ENCODE assay signal across 9 mouse cellular contexts in the genomic region with DNA sequence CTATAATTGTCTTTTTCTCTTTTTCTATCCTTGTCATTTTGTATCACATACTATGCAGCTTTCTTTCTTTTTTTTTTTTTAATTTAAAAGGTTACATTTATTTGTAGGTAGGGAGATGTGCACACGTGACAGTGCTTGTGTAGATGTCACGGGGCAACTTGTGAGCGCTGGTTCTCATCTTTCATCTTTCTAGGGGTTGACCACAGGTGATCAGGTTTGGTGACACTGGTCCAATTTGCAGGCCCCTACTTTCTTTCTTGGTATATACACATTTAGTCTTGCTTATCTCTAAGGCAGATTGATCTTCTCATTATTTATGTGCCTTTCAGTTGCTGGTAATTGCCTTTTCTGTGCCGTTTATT. TPM values are rescaled to one million over a fixed set of nuclear protein-coding genes. Genes with fewer than 3 reads are reported as not detected.
DNase-seq lines count a peak whose midpoint lies in the region; ATAC-seq and TF ChIP-seq lines count a peak whose summit lies in the region.
"Had no signal": no experiment of that assay in that cellular context is flagged by ENCODE, and none has a peak within 500 bp of the region (broad histone marks: within the 10 kb centered on the region; RNA-seq: fewer than 3 reads in every experiment).

No protein-coding gene starts in this region.

- peak overlapping the region; percentile 99 for H3K27ac ChIP-seq in heart, postnatal 0 days (ENCODE audit: low read depth)
- no peak overlapping the region for H3K27ac ChIP-seq in cortical plate, adult 2 months (ENCODE audit: insufficient read depth, low read length)
- H3K27ac ChIP-seq in hindbrain, embryonic 15.5 days (replicated peaks), result peak overlapping the region; percentile 92; the same call in 1 of the 2 replicates
- no peak overlapping the region for H3K27ac ChIP-seq in midbrain, embryonic 13.5 days

- peaks cover 17% of the 10 kb centered on the region; the same call in 1 of the 2 replicates for H3K4me1 ChIP-seq in heart, postnatal 0 days (ENCODE audit: control insufficient read depth, insufficient read depth)
- no peaks in the 10 kb centered on the region for H3K4me1 ChIP-seq in cortical plate, adult 2 months (ENCODE audit: control insufficient read depth, insufficient read depth, low read length)
- peaks cover 18% of the 10 kb centered on the region for H3K4me1 ChIP-seq in hindbrain, embryonic 15.5 days (replicated peaks)
- peaks cover 11% of the 10 kb centered on the region for H3K4me1 ChIP-seq in midbrain, embryonic 13.5 days (replicated peaks)

- intact Hi-C loops in heart, postnatal 14 days (cut with DNase I), result no loop called here

- peak overlapping the region; percentile 80 for H3K4me3 ChIP-seq in heart, postnatal 0 days (ENCODE audit: low read depth, low read length)
- peak overlapping the region; percentile 50; the same call in 1 of the 2 replicates for H3K4me3 ChIP-seq in cortical plate, adult 2 months (ENCODE audit: insufficient read depth, low read length)
- peak overlapping the region; percentile 69; the same call in 1 of the 2 replicates for H3K4me3 ChIP-seq in hindbrain, embryonic 15.5 days
- peak overlapping the region; percentile 70 for H3K4me3 ChIP-seq in midbrain, embryonic 13.5 days (replicated peaks)

- H3K27me3 ChIP-seq in heart, postnatal 0 days (ENCODE audit: control insufficient read depth, insufficient read depth, low read length), result no peaks in the 10 kb centered on the region
- no peaks in the 10 kb centered on the region for H3K27me3 ChIP-seq in hindbrain, embryonic 15.5 days
- no peaks in the 10 kb centered on the region for H3K27me3 ChIP-seq in midbrain, embryonic 13.5 days

- H3K9me3 ChIP-seq in heart, postnatal 0 days (replicated peaks; ENCODE audit: control insufficient read depth, low read length), result no peaks in the 10 kb centered on the region
- no peaks in the 10 kb centered on the region for H3K9me3 ChIP-seq in hindbrain, embryonic 15.5 days
- no peaks in the 10 kb centered on the region for H3K9me3 ChIP-seq in midbrain, embryonic 13.5 days

- WGBS in heart, postnatal 0 days, result 71% methylated on average over 4 of the region's 4 CpGs
- WGBS in hindbrain, embryonic 15.5 days, result 93% methylated on average over 4 of the region's 4 CpGs
- WGBS in midbrain, embryonic 13.5 days, result 96% methylated on average over 4 of the region's 4 CpGs

- TF ChIP-seq EP300 in heart, postnatal 0 days (IDR thresholded peaks at IDR 0.05; ENCODE audit: low read depth), result no peak

- peaks cover 12% of the 10 kb centered on the region for H3K36me3 ChIP-seq in heart, postnatal 0 days (replicated peaks; ENCODE audit: control insufficient read depth, insufficient read depth, low read length)
- peaks cover 11% of the 10 kb centered on the region for H3K36me3 ChIP-seq in hindbrain, embryonic 15.5 days
- peaks cover 11% of the 10 kb centered on the region for H3K36me3 ChIP-seq in midbrain, embryonic 13.5 days

- DNase-seq in heart, postnatal 0 days (ENCODE audit: low spot score), result no peak
- DNase-seq in heart, postnatal 14 days, result no peak
- no peak for DNase-seq in right cerebral cortex, postnatal 10 days (ENCODE audit: low spot score in 2 of 2)
- DNase-seq in gastrocnemius, adult 18-20 months (ENCODE audit: low spot score), result no peak
- no peak for DNase-seq in T-cell, adult 2 months (ENCODE audit: low spot score)
- DNase-seq: thymus, postnatal 36 days had no signal

- TF ChIP-seq CTCF in heart, postnatal 0 days (IDR thresholded peaks at IDR 0.05; ENCODE audit: low read depth), result no peak
- no peak for TF ChIP-seq CTCF in cortical plate, adult 2 months (IDR thresholded peaks at IDR 0.05; ENCODE audit: extremely low read depth, insufficient read depth, low read length)

- H3K9ac ChIP-seq in heart, postnatal 0 days (replicated peaks; ENCODE audit: low read depth, low read length), result peak overlapping the region; percentile 28; the same call in 1 of the 2 replicates
- no peak overlapping the region for H3K9ac ChIP-seq in hindbrain, embryonic 15.5 days
- H3K9ac ChIP-seq in midbrain, embryonic 13.5 days (replicated peaks), result no peak overlapping the region

- TF ChIP-seq POLR2A in cortical plate, adult 2 months (IDR thresholded peaks at IDR 0.05; ENCODE audit: extremely low read depth, insufficient read depth, low read length), result no peak

- ATAC-seq in heart, postnatal 0 days (ENCODE audit: insufficient read depth, low read depth), result no peak
- no peak for ATAC-seq in hindbrain, embryonic 15.5 days (ENCODE audit: low FRiP score, low read depth)
- no peak for ATAC-seq in midbrain, embryonic 13.5 days

- peak overlapping the region; percentile 78 for H3K4me2 ChIP-seq in heart, postnatal 0 days (ENCODE audit: low read depth, low read length)
- H3K4me2 ChIP-seq in hindbrain, embryonic 15.5 days, result peak overlapping the region; percentile 58
- peak overlapping the region; percentile 62 for H3K4me2 ChIP-seq in midbrain, embryonic 13.5 days (replicated peaks)

RNA-seq across cellular contexts. Expression of a gene that starts 1.5 kb away (rescaled TPM):
- 412 and 435 TPM in 2 replicates for total RNA-seq in heart, postnatal 0 days (2014; rRNA removed; ENCODE audit: low replicate concordance)
- 328 and 338 TPM in 2 replicates for polyA plus RNA-seq in heart, postnatal 0 days (2015; fragmentation: Nextera tagmentation; extraction: Ambion mirVana)
- 1,000 to 10,000 TPM; 1,493 to 1,546 TPM for total RNA-seq in heart, postnatal 14 days (2021)
- polyA plus RNA-seq in cortical plate, adult 2 months (2012; rRNA removed), result 154 TPM in 2 replicates
- polyA plus RNA-seq in hindbrain, embryonic 15.5 days (2015; fragmentation: Nextera tagmentation; extraction: Ambion mirVana), result 130 and 133 TPM in 2 replicates
- polyA plus RNA-seq in midbrain, embryonic 13.5 days (2015; fragmentation: Nextera tagmentation; extraction: Ambion mirVana), result 92.5 and 95.5 TPM in 2 replicates
- 100 to 1,000 TPM; 668 to 737 TPM for total RNA-seq in gastrocnemius, adult 18-20 months (2021)

RNA-seq across cellular contexts. Expression of a gene that starts 18.3 kb away (rescaled TPM):
- 93.4 and 124 TPM in 2 replicates for total RNA-seq in heart, postnatal 0 days (2014; rRNA removed; ENCODE audit: low replicate concordance)
- polyA plus RNA-seq in heart, postnatal 0 days (2015; fragmentation: Nextera tagmentation; extraction: Ambion mirVana), result 83.7 and 90.5 TPM in 2 replicates
- total RNA-seq in heart, postnatal 14 days (2021), result 10 to 100 TPM; 72.9 to 73.5 TPM
- 128 and 135 TPM in 2 replicates for polyA plus RNA-seq in cortical plate, adult 2 months (2012; rRNA removed)
- 116 TPM in 2 replicates for polyA plus RNA-seq in hindbrain, embryonic 15.5 days (2015; fragmentation: Nextera tagmentation; extraction: Ambion mirVana)
- polyA plus RNA-seq in midbrain, embryonic 13.5 days (2015; fragmentation: Nextera tagmentation; extraction: Ambion mirVana), result 156 and 159 TPM in 2 replicates
- total RNA-seq in gastrocnemius, adult 18-20 months (2021), result 10 to 100 TPM; 65.8 to 66.8 TPM

RNA-seq across cellular contexts. Expression of a gene that starts 25.4 kb away (rescaled TPM):
- total RNA-seq in heart, postnatal 0 days (2014; rRNA removed; ENCODE audit: low replicate concordance), result 45.5 and 46.1 TPM in 2 replicates
- polyA plus RNA-seq in heart, postnatal 0 days (2015; fragmentation: Nextera tagmentation; extraction: Ambion mirVana), result 41.2 and 41.4 TPM in 2 replicates
- 10 to 100 TPM; 24.9 to 25.4 TPM for total RNA-seq in heart, postnatal 14 days (2021)
- 43.6 and 44.1 TPM in 2 replicates for polyA plus RNA-seq in cortical plate, adult 2 months (2012; rRNA removed)
- polyA plus RNA-seq in hindbrain, embryonic 15.5 days (2015; fragmentation: Nextera tagmentation; extraction: Ambion mirVana), result 67.6 and 69.0 TPM in 2 replicates
- polyA plus RNA-seq in midbrain, embryonic 13.5 days (2015; fragmentation: Nextera tagmentation; extraction: Ambion mirVana), result 76.7 and 79.8 TPM in 2 replicates
- 10 to 100 TPM; 23.9 to 25.7 TPM for total RNA-seq in gastrocnemius, adult 18-20 months (2021)

Comparison
In these comparisons a context has a peak if more than half of its experiments do, and no peak if none do; other contexts are left out.
1. H3K27ac ChIP-seq: peak in heart, postnatal 0 days (single experiment) and hindbrain, embryonic 15.5 days (single experiment); none in cortical plate, adult 2 months (single experiment) and midbrain, embryonic 13.5 days (single experiment).
2. Peak in every context shown above with its lines, with median percentiles within 50 percentile points of each other: H3K4me2 ChIP-seq and H3K4me3 ChIP-seq.